Mouse (Mus musculus) heart, postnatal 36 days (tissue): ENCODE measurements at regions not wholly inside any gene's neighbourhood (a gene's known extent, or its start where the extent isn't known, plus 50 kb on each side); places are given as distances from the start of the nearest gene placed in this dataset.

Experiments used
- DNase-seq, 2 experiments: peaks; one replicate each; pipeline ENCODE4 v3.0.0; 2021 to 2022
- intact Hi-C: fragments of 180-260 bp; cut with DNase I; formaldehyde crosslinking; loops from one replicate; pipeline ENCODE4 v1.15.1; 2025

DNA sequence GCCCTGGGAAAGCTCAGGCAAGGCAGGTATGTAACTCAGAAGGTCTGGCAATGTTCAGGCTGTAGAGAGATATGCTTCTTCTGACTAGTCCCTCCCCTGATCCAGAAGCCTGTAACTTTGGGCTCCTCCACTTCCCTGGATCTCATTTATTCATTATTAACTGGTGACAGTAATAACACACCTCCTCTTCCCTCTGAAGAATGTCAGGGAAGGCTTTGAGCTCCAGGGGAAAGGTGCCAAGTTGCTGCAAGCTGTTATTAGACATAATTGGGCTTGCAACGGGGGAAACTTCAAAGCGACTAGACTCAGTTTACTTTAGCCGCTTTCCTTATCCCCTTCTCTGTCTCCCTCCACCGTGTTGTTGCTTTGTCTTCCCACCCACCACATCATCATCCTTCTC is 75.6 kb upstream of the Tmprss2 start:
- no peak for DNase-seq

DNA sequence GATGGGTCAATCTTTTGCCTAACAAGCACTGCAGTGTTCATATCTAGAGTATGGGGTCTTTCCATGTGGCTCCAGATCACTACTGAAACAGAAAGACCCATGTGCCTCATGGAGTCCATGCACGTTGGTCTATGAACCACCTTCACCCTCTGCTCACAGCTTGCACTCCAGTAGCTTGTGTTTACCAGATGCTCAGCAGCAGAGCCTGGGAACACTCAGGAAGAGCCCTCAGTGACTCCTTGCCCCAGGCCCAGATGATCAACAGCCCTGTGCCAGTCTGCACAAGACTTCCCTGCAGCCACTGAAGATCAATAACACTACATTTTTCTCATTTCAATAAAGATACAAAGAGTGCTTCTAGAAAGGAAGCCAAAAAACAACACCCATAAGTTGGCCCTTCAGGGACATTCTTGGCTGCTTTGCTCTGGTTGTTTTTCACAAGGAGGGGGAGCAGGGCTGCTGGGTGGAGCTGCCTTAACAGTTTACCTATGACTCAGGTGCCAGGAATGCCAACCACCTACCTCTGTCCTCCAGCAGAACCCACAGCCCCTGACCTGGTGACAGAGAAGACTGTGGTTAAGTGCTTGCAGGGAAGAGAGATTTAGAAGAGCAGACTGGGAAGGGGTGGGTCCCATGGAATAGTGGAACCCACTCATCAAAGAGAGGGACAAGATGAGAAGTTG is 74.7 kb upstream of the Tmprss2 start:
- DNase-seq, result no peak
- intact Hi-C loops, result no loop called here

More for the DNA sequence above, 75.6 kb upstream of the Tmprss2 start:
- intact Hi-C loops, result no loop called here

DNA sequence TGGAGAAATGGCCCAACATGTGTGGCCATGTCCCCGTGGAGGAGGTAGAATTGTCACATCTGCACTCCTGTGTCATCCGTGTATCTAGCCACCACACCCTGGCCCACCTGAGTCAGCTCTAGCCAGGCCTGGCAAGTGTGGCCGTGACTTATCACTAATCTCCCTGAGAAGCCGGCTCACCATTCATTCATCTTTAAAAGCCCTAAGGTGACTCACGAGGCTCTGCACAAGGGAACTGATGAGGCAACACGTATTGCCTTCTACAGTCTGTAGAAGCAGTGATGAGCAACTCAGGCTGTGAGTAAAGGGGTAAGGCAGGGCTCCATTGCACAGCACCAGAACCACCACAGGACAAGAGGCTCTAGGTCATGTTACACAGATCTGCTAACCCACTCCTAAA is 70.2 kb upstream of the Tmprss2 start:
- no peak for DNase-seq

DNA sequence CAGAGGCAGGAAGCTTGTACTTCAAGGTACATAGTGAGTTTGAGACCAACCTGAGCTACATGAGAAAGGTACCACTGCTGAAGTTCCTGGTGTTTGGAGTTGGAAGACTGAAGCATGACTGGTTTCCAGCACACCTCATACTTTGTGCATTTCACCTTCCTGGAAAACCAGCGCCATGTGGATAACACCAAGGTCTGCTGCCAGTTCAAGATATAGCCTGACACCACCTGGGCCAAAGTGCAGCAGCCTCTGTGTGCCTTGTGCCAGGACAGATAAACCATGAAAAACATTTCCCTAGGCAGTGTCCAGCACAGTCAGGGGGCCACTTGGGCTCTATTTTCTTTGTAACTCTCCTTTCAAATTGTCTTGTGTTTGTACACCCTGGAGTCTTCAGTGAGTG is 68.8 kb upstream of the Tmprss2 start:
- intact Hi-C loops, result no loop called here
- no peak for DNase-seq

More for the DNA sequence above, 70.2 kb upstream of the Tmprss2 start:
- intact Hi-C loops, result no loop called here

DNA sequence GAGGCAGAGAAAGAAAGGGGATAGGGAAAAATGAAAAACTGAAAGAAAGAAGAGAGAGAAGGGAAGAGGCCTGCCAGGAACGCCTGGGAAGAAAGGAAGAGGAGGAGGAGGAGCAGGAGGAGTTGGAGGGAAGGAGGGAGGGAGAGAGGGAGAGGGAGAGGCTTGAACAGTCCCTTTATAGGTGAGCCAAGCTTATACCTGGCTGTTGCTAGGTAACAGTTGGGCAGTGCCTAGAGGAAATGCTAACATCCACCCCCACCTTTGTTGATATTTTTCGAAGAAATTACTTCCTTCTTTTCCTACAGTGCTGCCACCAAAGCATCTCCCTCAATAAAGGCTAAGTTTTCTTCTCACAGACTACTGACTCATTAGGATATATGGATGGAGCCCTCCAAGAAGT is 68.3 kb upstream of the Tmprss2 start:
- no peak for DNase-seq
- intact Hi-C loops, result no loop called here

DNA sequence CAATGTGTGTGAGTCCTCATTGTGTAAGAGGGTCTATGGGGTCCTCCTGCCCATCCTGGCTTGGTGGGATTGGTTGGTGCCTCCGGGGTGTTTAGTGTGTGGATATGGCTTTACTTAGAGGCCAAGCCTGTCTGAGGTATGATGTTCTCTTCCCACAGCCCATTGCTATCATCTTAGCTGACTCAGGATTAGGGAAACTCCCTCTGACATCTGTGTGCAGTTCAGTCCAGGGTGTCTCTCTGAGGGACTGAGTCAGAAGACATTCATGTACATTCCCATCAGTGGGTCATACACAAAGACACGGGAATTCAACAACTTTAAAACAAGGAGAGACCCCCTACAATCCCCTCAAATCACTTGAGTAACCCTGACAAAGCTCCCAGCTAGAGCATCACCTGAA is 66.6 kb upstream of the Tmprss2 start:
- intact Hi-C loops, result no loop called here
- no peak for DNase-seq

DNA sequence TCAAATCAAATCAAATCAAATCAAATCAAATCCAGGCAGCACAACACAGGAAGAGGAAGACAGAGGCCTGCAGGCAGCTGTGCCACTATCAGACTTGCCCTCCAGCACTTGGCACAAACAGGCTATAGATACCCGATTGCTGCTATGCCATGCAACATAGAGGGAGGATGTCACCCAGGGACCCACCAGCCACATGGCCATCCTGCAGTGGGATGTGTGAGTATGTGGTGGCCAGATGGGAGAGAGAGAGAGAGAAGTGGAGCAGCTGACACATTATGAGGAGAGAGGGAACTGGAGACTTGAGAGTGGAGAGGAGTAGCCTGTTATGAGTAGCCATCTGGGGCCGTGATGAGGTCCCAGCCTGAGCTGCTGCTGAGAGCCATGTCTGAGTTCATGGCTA is 62.6 kb upstream of the Tmprss2 start:
- intact Hi-C loops, result loop anchor here (5.0 kb wide), 1 partner anchor 94 kb away; no protein-coding TSS in a partner anchor
- DNase-seq, result no peak

DNA sequence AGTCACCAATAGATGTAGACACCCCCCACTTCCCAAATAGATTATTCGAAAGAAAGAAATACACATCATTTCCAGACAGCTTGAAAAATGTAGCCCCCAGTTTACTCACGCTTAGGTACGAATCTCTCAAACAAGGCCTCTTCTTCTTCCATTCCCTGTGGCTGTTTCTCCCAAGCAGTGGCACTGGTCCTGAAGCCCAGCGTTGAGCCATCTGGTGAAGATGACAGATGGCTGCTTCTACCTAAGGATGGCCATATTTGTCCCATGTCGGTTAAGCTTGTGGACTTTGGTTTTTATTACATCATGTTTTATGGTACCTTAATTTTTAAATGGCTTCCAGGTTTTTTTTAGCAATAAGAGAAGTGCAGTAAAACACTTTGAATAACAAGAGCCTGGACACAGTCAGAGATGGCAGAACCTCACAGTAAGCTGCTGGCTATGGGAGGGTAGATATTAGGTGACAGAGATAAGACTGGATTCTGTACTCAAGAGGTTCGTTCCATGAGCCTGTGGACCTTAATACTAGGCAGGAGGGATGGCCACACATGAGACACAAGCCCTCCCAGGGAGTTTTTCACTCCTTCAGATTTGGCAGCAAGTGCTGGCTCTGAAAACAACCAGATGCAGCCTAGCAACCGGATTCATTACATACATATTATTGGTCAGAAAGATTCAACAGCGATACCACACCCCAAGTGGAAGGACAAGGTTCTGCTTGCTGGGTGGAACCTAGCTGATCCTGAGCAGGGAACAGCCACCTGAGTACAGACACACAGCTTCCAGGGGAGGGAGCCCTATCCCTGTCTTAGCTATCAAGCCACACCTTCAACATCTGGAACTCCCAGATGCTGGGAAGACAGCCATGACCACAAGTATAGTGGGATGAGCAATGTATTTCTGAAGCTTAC is 59.4 kb upstream of the Tmprss2 start:
- intact Hi-C loops, result loop anchor here (5.0 kb wide), 1 partner anchor 97 kb away; no protein-coding TSS in a partner anchor
- DNase-seq, result no peak

DNA sequence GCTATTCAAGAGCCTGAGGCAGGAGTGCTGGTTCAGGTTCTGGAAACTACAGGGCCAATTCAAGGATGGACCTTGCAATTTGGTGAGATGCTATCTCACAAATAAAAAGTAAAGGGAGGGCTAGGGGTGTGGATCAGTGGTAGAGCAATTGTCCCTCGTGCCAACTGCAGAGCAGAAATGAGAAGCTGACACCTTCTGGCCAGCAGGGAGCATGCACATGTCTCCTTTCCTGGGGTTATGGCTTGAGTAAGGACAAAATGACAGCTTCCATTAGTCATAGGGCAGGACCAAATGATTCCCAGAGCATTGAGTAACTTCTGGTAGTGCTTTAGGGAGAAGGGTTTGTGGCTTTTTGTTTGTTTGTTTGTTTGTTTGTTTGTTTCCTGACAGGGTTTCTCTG is 56.5 kb upstream of the Tmprss2 start:
- no peak for DNase-seq
- intact Hi-C loops, result no loop called here

DNA sequence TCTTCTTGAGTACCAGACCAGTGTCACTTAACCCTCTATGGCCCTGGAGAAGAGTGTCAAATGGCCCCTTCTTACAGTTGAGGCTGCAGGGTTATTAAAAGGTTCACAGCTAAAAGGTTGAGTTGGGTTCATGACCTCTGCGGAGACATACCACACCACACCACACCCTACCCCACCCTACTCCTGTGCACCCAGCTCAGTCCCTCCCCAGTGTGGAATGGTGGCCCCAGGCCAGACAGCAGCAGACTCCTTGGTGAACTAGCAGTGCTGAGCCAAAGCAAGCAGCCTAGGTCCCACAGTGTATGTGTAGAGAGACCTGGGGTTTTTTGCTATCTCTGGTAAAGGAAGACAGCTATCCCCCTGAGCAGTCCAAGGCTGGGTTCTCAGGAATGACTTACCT is 54.5 kb upstream of the Tmprss2 start:
- no peak for DNase-seq
- intact Hi-C loops, result no loop called here
